Mouse (Mus musculus) embryonic stem cell, embryonic (primary cell): Measurements from ENCODE around the gene Rpl21.

Experiments
- CTCF ChIA-PET, 4 experiments: fragments of 300-600 bp in 2 of 4; fragments of 350-600 bp in 2 of 4; sonication (Branson Sonifier 250); formaldehyde crosslinking; loops; one replicate each; lab custom pipeline; 2022; ENCODE audit warnings: inconsistent platforms in 2 of 4; lab: Charles Lee
- POLR2A ChIA-PET, 4 experiments: fragments of 300-600 bp in 2 of 4; fragments of 350-600 bp in 2 of 4; sonication (Branson Sonifier 250); formaldehyde crosslinking; loops; one replicate each; lab custom pipeline; 2022; ENCODE audit warnings: antibody characterized with exemption in 4 of 4, inconsistent platforms in 1 of 4; lab: Charles Lee

Gene Rpl21

DNA sequence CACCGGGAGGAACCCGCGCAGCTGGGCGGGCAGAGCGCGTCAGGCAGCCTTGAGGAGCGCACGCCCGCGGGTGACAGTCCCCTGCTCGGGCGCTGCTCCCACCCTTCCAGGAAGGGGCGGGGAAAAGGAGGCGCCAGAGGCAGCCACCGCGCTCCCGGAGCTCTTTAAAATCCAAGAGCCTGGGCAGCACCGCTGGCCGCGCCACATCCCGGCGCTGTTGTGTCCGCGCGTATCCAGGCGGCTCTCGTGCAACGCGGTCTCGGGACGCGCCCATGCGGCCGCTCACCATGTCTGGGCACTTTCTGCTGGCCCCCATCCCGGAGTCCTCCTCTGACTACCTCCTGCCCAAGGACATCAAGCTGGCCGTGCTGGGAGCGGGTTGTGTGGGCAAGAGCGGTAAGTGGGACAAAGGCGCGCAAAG is 12.3 kb downstream of the Rpl21 start, which contains the start of gene Rasl11a:
Gene Rasl11a (plus strand): TSS at position 127 of the 421 bp plus-strand sequence.
- CTCF ChIA-PET = interaction anchor here (0.5 to 2.5 kb wide), 27 partner anchors 9 to 975 kb away, joined by 3 to 22 read pairs (median 4); partner anchors contain the start of gene Usp12 (in 1 of the 4)

GRCm38 (mm10) chr5:146846489-146846888 is 13.8 kb downstream of the Rpl21 start:
- POLR2A ChIA-PET = interaction anchor here in 1 of 4 experiments (0.8 to 4.4 kb wide), 4 partner anchors 12 to 139 kb away, joined by 3 to 76 read pairs (median 4); partner anchors contain the start of gene Rpl21
- CTCF ChIA-PET = interaction anchor here in 2 of 4 experiments (0.7 to 2.5 kb wide), 2 partner anchors 140 to 453 kb away, joined by 5 to 6 read pairs; no protein-coding TSS in a partner anchor

More for the DNA sequence above, 12.3 kb downstream of the Rpl21 start, which contains the start of gene Rasl11a:
- POLR2A ChIA-PET = interaction anchor here (0.6 to 4.4 kb wide), 33 partner anchors 8 to 1730 kb away, joined by 3 to 76 read pairs (median 4); partner anchors contain the start of genes Rpl21 (in 3 of the 4) and Usp12 (in 2 of the 4)

DNA sequence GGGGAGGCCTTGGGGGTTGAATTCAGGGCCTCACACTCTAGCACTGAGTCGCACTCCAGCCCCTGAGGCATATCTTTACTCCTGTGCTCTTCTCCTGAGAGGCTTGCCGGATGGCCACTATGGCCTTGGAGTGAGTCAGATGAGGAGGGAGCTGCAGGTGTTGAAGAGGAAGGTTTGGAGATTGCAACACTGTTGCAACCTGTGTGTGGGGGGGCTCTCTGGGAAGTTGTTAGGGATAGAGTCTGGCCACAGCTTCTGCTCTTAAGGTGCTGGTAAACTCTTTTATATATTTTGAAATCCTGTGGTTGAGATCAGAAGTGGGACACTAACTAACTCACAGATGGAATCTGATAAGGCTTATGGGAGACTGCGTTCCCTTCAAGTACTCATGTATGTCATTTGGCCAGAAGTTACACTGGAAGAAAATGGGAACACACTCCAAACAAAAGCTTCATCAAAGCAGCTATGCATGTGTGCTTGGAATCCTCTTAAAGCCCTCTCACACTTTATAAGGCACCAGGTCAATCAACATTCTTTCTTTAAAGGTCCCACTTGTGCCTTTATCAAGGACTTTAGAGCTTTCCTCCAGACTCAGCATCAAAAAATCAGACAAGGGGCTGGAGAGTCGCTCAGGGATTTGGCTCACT is 16.4 kb downstream of the Rpl21 start:
- ChIA-PET CTCF (interaction anchor here in 1 of 4 experiments (0.7 kb wide), 1 partner anchor 11 kb away, joined by 3 read pairs; no protein-coding TSS in a partner anchor), POLR2A (interaction anchor here in 2 of 4 experiments (0.6 to 1.1 kb wide), 3 partner anchors 9 to 1666 kb away, joined by 3 to 4 read pairs (median 4); no protein-coding TSS in a partner anchor)

DNA sequence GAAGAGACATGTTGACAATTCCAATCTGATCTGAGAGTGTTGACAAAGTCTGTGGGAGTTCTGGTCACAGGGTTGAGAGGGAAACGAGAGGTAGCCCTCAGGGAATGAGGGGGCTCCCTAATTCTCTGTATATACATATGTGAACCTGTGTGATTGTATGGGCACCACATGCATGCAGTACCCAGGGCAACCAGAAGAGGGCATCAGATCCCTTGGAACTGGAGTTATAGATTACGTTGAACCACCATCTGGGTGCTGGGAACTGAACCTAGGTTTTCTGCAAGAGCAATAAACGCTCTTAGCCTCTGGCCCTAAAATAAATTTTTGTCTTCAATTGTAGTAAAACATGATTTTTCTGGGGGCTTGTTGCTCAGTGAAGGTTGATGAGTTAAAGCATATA is 23.4 kb downstream of the Rpl21 start:
- ChIA-PET POLR2A (interaction anchor here in 1 of 4 experiments (1.6 kb wide), 1 partner anchor 13 kb away, joined by 3 read pairs; no protein-coding TSS in a partner anchor), CTCF (interaction anchor here in 1 of 4 experiments (0.8 to 1.5 kb wide), 2 partner anchors 11 to 12 kb away, joined by 3 to 4 read pairs; partner anchors contain the start of gene Rasl11a)

GRCm38 (mm10) chr5:146857620-146858019 is 24.9 kb downstream of the Rpl21 start:
- POLR2A ChIA-PET = interaction anchor here in 1 of 4 experiments (0.7 to 4.4 kb wide), 5 partner anchors 12 to 180 kb away, joined by 3 to 23 read pairs (median 4); partner anchors contain the start of genes Rasl11a and Rpl21
- CTCF ChIA-PET = interaction anchor here in 2 of 4 experiments (1.4 to 1.5 kb wide), 2 partner anchors 13 to 151 kb away, joined by 3 to 4 read pairs; partner anchors contain the start of gene Rasl11a (in 1 of the 2)

- POLR2A ChIA-PET = interaction anchor here in 3 of 4 experiments (0.8 to 4.4 kb wide), 4 partner anchors 13 to 23 kb away, joined by 3 to 23 read pairs (median 5); partner anchors contain the start of gene Rasl11a (in 2 of the 3)
- CTCF ChIA-PET = interaction anchor here in 2 of 4 experiments (0.6 to 1.4 kb wide), 2 partner anchors 19 to 32 kb away, joined by 4 read pairs; no protein-coding TSS in a partner anchor
Measured at GRCm38 (mm10) chr5:146858772-146859171, 26.1 kb downstream of the Rpl21 start.

GRCm38 (mm10) chr5:146859246-146859645 is 26.6 kb downstream of the Rpl21 start:
- CTCF ChIA-PET = interaction anchor here in 3 of 4 experiments (0.6 to 1.4 kb wide), 3 partner anchors 14 to 32 kb away, joined by 4 read pairs; no protein-coding TSS in a partner anchor
- POLR2A ChIA-PET = interaction anchor here in 3 of 4 experiments (1.0 to 4.4 kb wide), 3 partner anchors 14 to 23 kb away, joined by 4 to 23 read pairs (median 6); partner anchors contain the start of gene Rasl11a (in 2 of the 3)

DNA sequence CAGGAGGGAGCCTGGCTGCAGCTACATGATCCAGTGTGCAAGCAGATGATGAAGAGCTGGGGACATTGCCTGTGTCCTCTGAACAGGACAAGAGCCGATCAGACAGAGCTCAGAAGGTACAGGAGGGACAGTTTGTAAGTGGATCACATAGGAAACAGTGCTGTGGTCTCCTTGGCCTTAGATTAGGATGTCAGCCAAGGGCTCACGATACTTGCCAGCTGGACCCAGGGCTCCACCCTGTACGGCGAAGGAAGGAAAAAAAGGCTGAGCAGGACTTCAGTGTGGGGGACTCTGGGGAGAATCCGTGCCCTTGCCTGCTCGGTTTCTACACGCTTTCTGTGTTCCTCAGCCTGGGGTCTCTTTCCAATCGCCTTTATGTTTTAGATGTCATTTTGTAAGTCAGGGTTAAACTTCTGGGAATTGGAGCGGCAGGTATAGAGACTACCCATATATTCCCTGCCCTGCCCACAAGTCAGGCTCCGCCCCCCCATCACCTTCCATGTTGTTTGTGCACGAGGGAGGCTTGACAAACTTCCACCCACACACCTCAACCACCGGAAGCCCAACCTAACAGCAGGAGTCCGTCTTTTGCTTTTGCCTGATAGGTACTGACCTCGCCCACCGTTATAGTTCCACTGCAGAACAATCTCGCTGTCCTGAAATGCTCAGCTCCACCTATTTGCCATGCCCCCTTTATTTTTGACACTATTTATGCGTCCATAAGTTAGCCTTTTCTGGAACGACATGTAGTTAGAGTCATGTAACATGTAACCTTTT is 27.7 kb downstream of the Rpl21 start:
- POLR2A ChIA-PET = interaction anchor here in 2 of 4 experiments (1.7 to 4.4 kb wide), 4 partner anchors 9 to 27 kb away, joined by 3 to 23 read pairs (median 5); partner anchors contain the start of genes Rasl11a (in 1 of the 2) and Rpl21 (in 1 of the 2)
- CTCF ChIA-PET = interaction anchor here in 3 of 4 experiments (0.6 to 1.4 kb wide), 3 partner anchors 11 to 30 kb away, joined by 3 to 4 read pairs (median 4); no protein-coding TSS in a partner anchor

DNA sequence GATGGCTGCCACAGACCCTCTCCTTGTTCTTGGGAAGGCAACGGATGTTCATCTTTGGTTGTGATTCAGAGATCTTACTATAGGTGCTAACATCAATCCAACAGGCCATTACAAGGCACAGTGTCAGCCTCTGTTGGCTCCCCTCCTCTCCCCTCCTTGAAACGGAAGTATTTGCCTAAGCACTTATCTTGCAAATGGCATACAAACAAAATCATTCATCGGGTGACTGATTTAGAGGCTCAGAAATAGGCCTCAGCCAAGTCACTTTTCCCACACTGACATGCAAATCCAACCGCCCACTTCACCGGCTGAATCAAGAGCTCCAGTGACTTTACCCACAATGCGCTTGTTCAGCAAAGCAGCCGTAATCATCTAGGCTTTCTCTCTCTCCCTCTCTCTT is 28.9 kb downstream of the Rpl21 start:
- CTCF ChIA-PET = interaction anchor here in 2 of 4 experiments (1.1 to 1.2 kb wide), 2 partner anchors 17 to 155 kb away, joined by 3 to 4 read pairs; partner anchors contain the start of gene Rasl11a (in 1 of the 2)
- POLR2A ChIA-PET = interaction anchor here in 2 of 4 experiments (0.6 to 1.0 kb wide), 3 partner anchors 23 to 1708 kb away, joined by 3 read pairs; no protein-coding TSS in a partner anchor

GRCm38 (mm10) chr5:146865511-146865910 is 32.8 kb downstream of the Rpl21 start:
- ChIA-PET CTCF (no interaction called here), POLR2A (interaction anchor here in 1 of 4 experiments (1.0 kb wide), 1 partner anchor 256 kb away, joined by 3 read pairs; no protein-coding TSS in a partner anchor)

DNA sequence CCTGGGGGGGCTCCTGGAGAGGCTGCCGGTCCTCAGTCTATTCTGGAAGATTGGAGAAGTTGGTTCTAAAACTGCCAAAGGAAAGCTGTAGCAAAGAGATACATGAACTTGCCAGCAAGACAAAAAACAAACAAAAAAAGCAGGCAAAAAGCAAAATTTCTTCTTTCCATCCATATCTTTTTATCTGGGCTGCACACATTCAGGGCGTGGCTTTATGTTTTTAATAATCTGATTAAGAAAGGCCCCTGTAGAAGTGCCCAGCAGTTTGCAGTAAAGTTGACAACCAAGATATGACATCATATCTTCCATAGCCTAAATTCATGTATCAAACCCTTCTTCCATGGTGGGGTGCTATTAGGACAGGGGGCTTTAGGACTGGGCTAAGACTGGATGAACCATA is 33.6 kb downstream of the Rpl21 start:
- CTCF ChIA-PET = interaction anchor here in 2 of 4 experiments (0.5 to 0.7 kb wide), 2 partner anchors 15 to 16 kb away, joined by 3 to 4 read pairs; no protein-coding TSS in a partner anchor
- POLR2A ChIA-PET = interaction anchor here in 1 of 4 experiments (0.7 to 1.5 kb wide), 3 partner anchors 44 to 256 kb away, joined by 3 to 4 read pairs (median 4); no protein-coding TSS in a partner anchor

DNA sequence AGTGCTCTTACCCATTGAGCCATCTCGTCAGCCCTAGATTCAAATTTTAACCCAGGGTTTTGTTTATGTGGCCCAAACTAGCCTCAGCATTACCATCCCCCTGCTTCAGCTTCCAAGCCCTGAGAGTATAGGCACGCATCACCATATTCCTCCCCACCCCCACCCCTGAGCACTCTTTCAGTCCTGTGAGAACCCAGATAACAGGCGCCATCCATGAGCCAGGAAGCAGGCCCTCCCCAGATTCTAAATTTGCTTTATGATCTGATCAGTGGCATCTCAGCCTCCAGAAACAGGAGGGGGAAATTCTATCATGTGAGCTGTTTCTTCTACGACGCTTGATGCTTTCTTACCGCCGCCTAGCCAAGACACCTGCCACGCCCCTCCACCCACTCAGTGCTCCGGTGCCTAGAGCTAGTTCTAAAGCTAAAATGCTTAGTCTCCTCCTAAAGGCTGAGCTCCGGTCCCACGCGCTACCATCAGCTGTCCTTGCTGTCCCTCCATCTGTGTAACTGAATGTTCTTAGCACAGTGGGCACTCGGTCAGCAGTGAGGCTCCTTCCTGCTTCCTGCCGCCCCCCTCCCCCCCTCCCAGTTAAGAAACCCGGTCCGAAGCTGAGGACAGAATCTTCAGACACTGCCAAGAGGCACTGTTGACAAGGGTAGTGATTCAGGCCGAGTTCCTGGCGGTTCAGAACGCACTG is 34.7 kb downstream of the Rpl21 start:
- CTCF ChIA-PET = interaction anchor here in 3 of 4 experiments (0.6 to 1.1 kb wide), 16 partner anchors 10 to 695 kb away, joined by 3 to 10 read pairs (median 3); partner anchors contain the start of gene Rasl11a (in 1 of the 3)
- POLR2A ChIA-PET = interaction anchor here in 1 of 4 experiments (0.6 to 1.9 kb wide), 11 partner anchors 16 to 192 kb away, joined by 3 to 8 read pairs (median 4); partner anchors contain the start of gene Rasl11a

DNA sequence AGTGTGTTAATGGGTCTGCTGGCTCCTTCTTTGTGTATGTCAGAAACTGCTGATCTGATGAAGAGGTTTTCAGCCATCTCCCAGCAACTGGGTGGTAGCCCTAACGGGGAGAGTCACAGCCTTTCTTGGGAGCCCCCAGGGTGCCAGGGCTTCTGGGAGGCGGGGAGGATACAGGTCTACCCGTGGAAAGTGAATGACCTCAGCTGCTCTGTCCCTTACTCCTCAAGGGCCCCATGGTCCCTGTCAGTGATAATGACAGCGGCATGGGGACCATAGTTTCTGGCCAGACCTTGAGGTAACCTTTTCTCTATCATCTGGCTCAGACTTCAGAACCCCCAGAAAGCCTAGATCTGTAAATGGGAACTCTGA is 35.2 kb downstream of the Rpl21 start:
- ChIA-PET POLR2A (interaction anchor here in 1 of 4 experiments (0.6 to 1.9 kb wide), 10 partner anchors 8 to 192 kb away, joined by 3 to 8 read pairs (median 4); partner anchors contain the start of gene Rasl11a), CTCF (interaction anchor here in 3 of 4 experiments (0.6 to 1.1 kb wide), 12 partner anchors 11 to 217 kb away, joined by 3 to 10 read pairs (median 3); partner anchors contain the start of gene Rasl11a (in 1 of the 3))

DNA sequence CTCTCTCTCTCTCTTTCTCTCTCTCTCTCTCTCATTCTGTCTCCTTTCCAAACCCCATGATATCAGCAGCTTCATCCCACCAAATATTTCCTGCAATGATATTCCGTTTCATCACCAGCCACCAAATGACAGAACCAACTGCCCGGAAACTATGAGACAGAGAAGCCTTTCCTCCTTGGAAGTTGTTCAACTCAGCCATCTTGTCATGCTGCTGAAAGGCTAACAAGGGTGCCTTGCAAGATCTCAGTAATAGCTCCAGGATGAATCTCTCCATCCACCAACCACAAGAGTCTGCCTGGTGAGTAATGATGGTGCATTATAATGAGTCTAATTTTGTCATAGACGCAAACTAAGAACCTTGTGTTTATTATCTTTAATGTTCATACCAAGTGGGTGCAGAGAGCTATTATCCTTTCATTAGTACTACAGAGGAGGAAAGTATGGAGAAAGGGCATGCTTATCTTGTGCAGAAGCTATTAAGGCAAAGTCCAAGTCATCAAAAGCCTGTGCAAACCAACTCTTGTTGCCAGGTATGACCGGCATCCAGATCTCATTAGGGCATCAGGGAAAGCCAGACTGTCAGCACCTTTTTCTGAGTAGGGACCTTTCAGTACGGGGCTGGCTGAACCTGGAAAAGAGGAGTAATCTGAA is 40.4 kb downstream of the Rpl21 start:
- POLR2A ChIA-PET = no interaction called here
- CTCF ChIA-PET = interaction anchor here in 1 of 4 experiments (0.5 kb wide), 2 partner anchors 12 to 167 kb away, joined by 3 read pairs; no protein-coding TSS in a partner anchor

GRCm38 (mm10) chr5:146876024-146876423 is 43.3 kb downstream of the Rpl21 start:
- ChIA-PET POLR2A (interaction anchor here in 1 of 4 experiments (0.6 kb wide), 1 partner anchor 8 kb away, joined by 3 read pairs; no protein-coding TSS in a partner anchor), CTCF (interaction anchor here in 1 of 4 experiments (2.3 kb wide), 1 partner anchor 15 kb away, joined by 8 read pairs; no protein-coding TSS in a partner anchor)
